ENCODE assay signal across 8 mouse cellular contexts in genomic region chr3:93014378-93014801, GRCm38 (mm10). TPM values are rescaled to one million over a fixed set of nuclear protein-coding genes. Genes with fewer than 3 reads are reported as not detected.
DNase-seq lines count a peak whose midpoint lies in the region; ATAC-seq and TF ChIP-seq lines count a peak whose summit lies in the region.

No protein-coding gene starts in this region.

- no peaks in the 10 kb centered on the region for H3K9me3 ChIP-seq in lung, embryonic 14.5 days (ENCODE audit: low read depth, low read length)
- no peaks in the 10 kb centered on the region for H3K9me3 ChIP-seq in embryonic facial prominence, embryonic 11.5 days (replicated peaks; ENCODE audit: control insufficient read depth, low read length)

- H3K4me2 ChIP-seq in lung, embryonic 14.5 days = peak overlapping the region; percentile 75
- H3K4me2 ChIP-seq in embryonic facial prominence, embryonic 11.5 days (ENCODE audit: low read depth, low read length) = peak overlapping the region; percentile 64

- H3K4me1 ChIP-seq in lung, embryonic 14.5 days (ENCODE audit: insufficient read depth) = no peaks in the 10 kb centered on the region; the same call in 1 of the 2 replicates
- H3K4me1 ChIP-seq in embryonic facial prominence, embryonic 11.5 days (ENCODE audit: control insufficient read depth, insufficient read depth, low read length) = no peaks in the 10 kb centered on the region

- DNase-seq in lung, embryonic 14.5 days = peak; percentile 75
- DNase-seq in lung, adult 18-20 months = no peak
- peak; percentile 76 for DNase-seq in embryonic facial prominence, embryonic 11.5 days (ENCODE audit: low spot score)
- peak; percentile 37 to 45 for DNase-seq in heart, postnatal 10 days
- DNase-seq in layer of hippocampus, adult 2 months (ENCODE audit: low spot score in 2 of 2) = peak in 1 of 2 experiments; percentile 28
- peak; percentile 22 to 49 for DNase-seq in lung, postnatal 4 days
- peak; percentile 59 for DNase-seq in right cerebral cortex, postnatal 25 days
- DNase-seq in spleen, adult 18-20 months = no peak

- WGBS in lung, embryonic 14.5 days = under 1% methylated on average over 24 of the region's 24 CpGs
- WGBS in embryonic facial prominence, embryonic 11.5 days = under 1% methylated on average over 23 of the region's 24 CpGs

- H3K27ac ChIP-seq in lung, embryonic 14.5 days (ENCODE audit: low read depth) = peak overlapping the region; percentile 25
- no peak overlapping the region for H3K27ac ChIP-seq in embryonic facial prominence, embryonic 11.5 days (replicated peaks; ENCODE audit: low read depth, low read length)
- H3K27ac ChIP-seq in layer of hippocampus, adult 2 months = no peak overlapping the region

- intact Hi-C loops in heart, postnatal 10 days (cut with DNase I) = no loop called here

- no peaks in the 10 kb centered on the region for H3K36me3 ChIP-seq in lung, embryonic 14.5 days (ENCODE audit: insufficient read depth)
- H3K36me3 ChIP-seq in embryonic facial prominence, embryonic 11.5 days (replicated peaks; ENCODE audit: control insufficient read depth, insufficient read depth, low read depth, low read length) = no peaks in the 10 kb centered on the region

- H3K27me3 ChIP-seq in lung, embryonic 14.5 days (ENCODE audit: insufficient read depth, low read length) = no peaks in the 10 kb centered on the region
- no peaks in the 10 kb centered on the region for H3K27me3 ChIP-seq in embryonic facial prominence, embryonic 11.5 days (ENCODE audit: control insufficient read depth, insufficient read depth, low read length)

- peak overlapping the region; percentile 43 for H3K4me3 ChIP-seq in lung, embryonic 14.5 days (ENCODE audit: low read depth, low read length)
- peak overlapping the region; percentile 39 for H3K4me3 ChIP-seq in embryonic facial prominence, embryonic 11.5 days (ENCODE audit: low read depth, low read length)
- H3K4me3 ChIP-seq in layer of hippocampus, adult 2 months = peak overlapping the region; percentile 52

- peak overlapping the region; percentile 53 for H3K9ac ChIP-seq in lung, embryonic 14.5 days
- H3K9ac ChIP-seq in embryonic facial prominence, embryonic 11.5 days (replicated peaks; ENCODE audit: low read length) = peak overlapping the region; percentile 66

- no peak for TF ChIP-seq CTCF in lung, embryonic 14.5 days (IDR thresholded peaks at IDR 0.05; ENCODE audit: low read depth)
- TF ChIP-seq CTCF in layer of hippocampus, adult 2 months (conservative IDR thresholded peaks at IDR 0.05) = no peak

- ATAC-seq in lung, embryonic 14.5 days (ENCODE audit: insufficient read depth) = peak; percentile 89
- peak; percentile 87 for ATAC-seq in embryonic facial prominence, embryonic 11.5 days (replicated peaks; ENCODE audit: insufficient number of reproducible peaks, low FRiP score, low TSS enrichment, low read depth)

RNA-seq across cellular contexts. Expression of gene Crct1, which starts 1.1 kb away (rescaled TPM):
- polyA plus RNA-seq in lung, embryonic 14.5 days (2014; fragmentation: Nextera tagmentation; extraction: Ambion mirVana) = not detected in 2 replicates
- 0.70 TPM in 1 of 2 replicates, not detected in the other for polyA plus RNA-seq in embryonic facial prominence, embryonic 11.5 days (2014; fragmentation: Nextera tagmentation; extraction: Ambion mirVana)
- not detected for total RNA-seq in heart, postnatal 10 days (2021)
- total RNA-seq in layer of hippocampus, adult 2 months (2021) = not detected

RNA-seq across cellular contexts. Expression of gene Lce1m, which starts 4.5 kb away (rescaled TPM):
- polyA plus RNA-seq in lung, embryonic 14.5 days (2014; fragmentation: Nextera tagmentation; extraction: Ambion mirVana) = not detected in 2 replicates
- polyA plus RNA-seq in embryonic facial prominence, embryonic 11.5 days (2014; fragmentation: Nextera tagmentation; extraction: Ambion mirVana) = not detected in 2 replicates
- not detected for total RNA-seq in heart, postnatal 10 days (2021)
- total RNA-seq in layer of hippocampus, adult 2 months (2021) = not detected

RNA-seq across cellular contexts. Expression of gene Lce3f, which starts 22.4 kb away (rescaled TPM):
- polyA plus RNA-seq in lung, embryonic 14.5 days (2014; fragmentation: Nextera tagmentation; extraction: Ambion mirVana) = not detected in 2 replicates
- not detected in 2 replicates for polyA plus RNA-seq in embryonic facial prominence, embryonic 11.5 days (2014; fragmentation: Nextera tagmentation; extraction: Ambion mirVana)
- not detected for total RNA-seq in heart, postnatal 10 days (2021)
- not detected for total RNA-seq in layer of hippocampus, adult 2 months (2021)

RNA-seq across cellular contexts. Expression of gene Lce3e, which starts 47.5 kb away (rescaled TPM):
- not detected in 2 replicates for polyA plus RNA-seq in lung, embryonic 14.5 days (2014; fragmentation: Nextera tagmentation; extraction: Ambion mirVana)
- polyA plus RNA-seq in embryonic facial prominence, embryonic 11.5 days (2014; fragmentation: Nextera tagmentation; extraction: Ambion mirVana) = not detected in 2 replicates
- total RNA-seq in heart, postnatal 10 days (2021) = not detected
- total RNA-seq in layer of hippocampus, adult 2 months (2021) = not detected

RNA-seq across cellular contexts. Expression of gene Gm4858, which starts 54.2 kb away (rescaled TPM):
- polyA plus RNA-seq in lung, embryonic 14.5 days (2014; fragmentation: Nextera tagmentation; extraction: Ambion mirVana) = not detected in 2 replicates
- not detected in 2 replicates for polyA plus RNA-seq in embryonic facial prominence, embryonic 11.5 days (2014; fragmentation: Nextera tagmentation; extraction: Ambion mirVana)
- not detected for total RNA-seq in heart, postnatal 10 days (2021)
- total RNA-seq in layer of hippocampus, adult 2 months (2021) = not detected

Comparison
In these comparisons a context has a peak if more than half of its experiments do, and no peak if none do; other contexts are left out.
1. DNase-seq: peak in lung, embryonic 14.5 days (single experiment), embryonic facial prominence, embryonic 11.5 days (single experiment), heart, postnatal 10 days (2 of 2), lung, postnatal 4 days (2 of 2) and right cerebral cortex, postnatal 25 days (single experiment); none in lung, adult 18-20 months (0 of 2) and spleen, adult 18-20 months (0 of 2).
2. Peak in every context shown above with its lines, with median percentiles within 50 percentile points of each other: H3K4me3 ChIP-seq.